Mouse (Mus musculus) C2C12 (cell line): ENCODE results near the gene Utp6.

Experiments used
- CEBPB ChIP-seq: IDR thresholded peaks from one replicate; pipeline ENCODE4 v1.6.1; 2011; ENCODE audit warnings: low read depth, mild to moderate bottlenecking, control low read depth, moderate library complexity
- CTCF ChIP-seq: IDR thresholded peaks from one replicate; pipeline ENCODE4 v1.5.1; 2011; ENCODE audit not compliant: control insufficient read depth, insufficient read depth, insufficient read length
- FOSL1 ChIP-seq: IDR thresholded peaks from one replicate; pipeline ENCODE4 v1.8.0; 2011; ENCODE audit warnings: mild to moderate bottlenecking, low read length; ENCODE audit not compliant: poor library complexity, insufficient read depth, severe bottlenecking
- MAX ChIP-seq: IDR thresholded peaks from one replicate; pipeline ENCODE4 v1.6.1; 2011; ENCODE audit warnings: mild to moderate bottlenecking, control low read depth
- MYOD1 ChIP-seq: IDR thresholded peaks from one replicate; pipeline ENCODE4 v1.6.1; 2011; ENCODE audit warnings: low read depth; ENCODE audit not compliant: control insufficient read depth, insufficient read length
- USF1 ChIP-seq: IDR thresholded peaks from one replicate; pipeline ENCODE4 v1.6.1; 2011; ENCODE audit warnings: low read depth, mild to moderate bottlenecking, control low read depth, moderate library complexity

GRCm38 (mm10) chr11:79963212-79963974 is 1.2 kb upstream of the Utp6 start:
- no peak for TF ChIP-seq CTCF
- TF ChIP-seq MYOD1 = no peak
- TF ChIP-seq MAX = no peak
- no peak for TF ChIP-seq USF1
- TF ChIP-seq CEBPB = no peak
- no peak for TF ChIP-seq FOSL1
